Mouse (Mus musculus): Measurements from ENCODE around the gene Asic2. TPM values are rescaled to one million over a fixed set of nuclear protein-coding genes. Genes with fewer than 3 reads are reported as not detected.

Asic2 gene
- polyA plus RNA-seq, 1 experiment, result 0.08 TPM

DNA sequence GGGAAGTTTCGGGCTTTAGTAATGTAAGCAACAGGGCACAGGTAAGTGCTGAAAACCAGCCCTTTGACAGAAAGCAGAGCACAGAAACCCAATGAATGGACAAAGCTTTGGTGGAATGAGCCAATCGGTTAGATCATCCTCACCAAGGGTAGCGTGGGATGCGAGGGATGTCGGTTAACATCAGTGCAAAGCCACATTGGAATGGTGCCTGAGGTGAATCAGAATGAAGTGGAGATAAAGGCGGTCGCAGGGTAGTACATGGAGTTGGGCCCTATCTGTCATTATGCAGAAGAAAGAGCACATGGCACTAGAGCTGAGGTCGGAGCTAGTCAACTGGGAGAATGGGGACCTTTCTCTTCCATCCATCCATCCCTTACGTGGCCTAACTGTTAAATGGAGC is 383.8 kb downstream of the Asic2 start:
- Histone ChIP-seq H3K4me3 (ENCODE audit: control insufficient read depth, insufficient read depth, low read length) (no peak overlapping the region), H3K27me3 (ENCODE audit: control insufficient read depth, insufficient read depth, low read length) (no peaks in the 10 kb centered on the region), H3K36me3 (ENCODE audit: control insufficient read depth, insufficient read depth, low read length) (no peaks in the 10 kb centered on the region), H3K27ac (ENCODE audit: control insufficient read depth, insufficient read depth, low read length) (no peak overlapping the region), H3K4me1 (replicated peaks; ENCODE audit: control insufficient read depth, insufficient read depth, low read length) (no peaks in the 10 kb centered on the region)
- TF ChIP-seq CTCF (IDR thresholded peaks at IDR 0.05; ENCODE audit: borderline replicate concordance, control insufficient read depth, extremely low read depth, insufficient read depth, low read length, poor library complexity), result no peak
- no peak for TF ChIP-seq POLR2A (IDR thresholded peaks at IDR 0.05; ENCODE audit: control insufficient read depth, extremely low read depth, insufficient read depth, low read length, poor library complexity)
- WGBS, result 98% methylated on average over 9 of the region's 9 CpGs
- DNase-seq, result no peak

GRCm38 (mm10) chr11:81583195-81583594 is 385.1 kb downstream of the Asic2 start:
- Histone ChIP-seq H3K4me3 (ENCODE audit: control insufficient read depth, insufficient read depth, low read length) (no peak overlapping the region), H3K27ac (ENCODE audit: control insufficient read depth, insufficient read depth, low read length) (no peak overlapping the region), H3K27me3 (ENCODE audit: control insufficient read depth, insufficient read depth, low read length) (no peaks in the 10 kb centered on the region), H3K4me1 (replicated peaks; ENCODE audit: control insufficient read depth, insufficient read depth, low read length) (no peaks in the 10 kb centered on the region), H3K36me3 (ENCODE audit: control insufficient read depth, insufficient read depth, low read length) (no peaks in the 10 kb centered on the region)
- no peak for DNase-seq
- no peak for TF ChIP-seq CTCF (IDR thresholded peaks at IDR 0.05; ENCODE audit: borderline replicate concordance, control insufficient read depth, extremely low read depth, insufficient read depth, low read length, poor library complexity)
- TF ChIP-seq POLR2A (IDR thresholded peaks at IDR 0.05; ENCODE audit: control insufficient read depth, extremely low read depth, insufficient read depth, low read length, poor library complexity), result no peak
- WGBS, result 73% methylated on average over 7 of the region's 7 CpGs

- no peaks in the 10 kb centered on the region for H3K4me1 ChIP-seq (replicated peaks; ENCODE audit: control insufficient read depth, insufficient read depth, low read length)
- H3K27ac ChIP-seq (ENCODE audit: control insufficient read depth, insufficient read depth, low read length), result no peak overlapping the region
- TF ChIP-seq POLR2A (IDR thresholded peaks at IDR 0.05; ENCODE audit: control insufficient read depth, extremely low read depth, insufficient read depth, low read length, poor library complexity), result no peak
- TF ChIP-seq CTCF (IDR thresholded peaks at IDR 0.05; ENCODE audit: borderline replicate concordance, control insufficient read depth, extremely low read depth, insufficient read depth, low read length, poor library complexity), result no peak
- no peak overlapping the region for H3K4me3 ChIP-seq (ENCODE audit: control insufficient read depth, insufficient read depth, low read length)
- no peak for DNase-seq
- no peaks in the 10 kb centered on the region for H3K27me3 ChIP-seq (ENCODE audit: control insufficient read depth, insufficient read depth, low read length)
- 89% methylated on average over 5 of the region's 5 CpGs for WGBS
- no peaks in the 10 kb centered on the region for H3K36me3 ChIP-seq (ENCODE audit: control insufficient read depth, insufficient read depth, low read length)
These were observed 386.1 kb downstream of the Asic2 start for GRCm38 (mm10) chr11:81582161-81582560.

DNA sequence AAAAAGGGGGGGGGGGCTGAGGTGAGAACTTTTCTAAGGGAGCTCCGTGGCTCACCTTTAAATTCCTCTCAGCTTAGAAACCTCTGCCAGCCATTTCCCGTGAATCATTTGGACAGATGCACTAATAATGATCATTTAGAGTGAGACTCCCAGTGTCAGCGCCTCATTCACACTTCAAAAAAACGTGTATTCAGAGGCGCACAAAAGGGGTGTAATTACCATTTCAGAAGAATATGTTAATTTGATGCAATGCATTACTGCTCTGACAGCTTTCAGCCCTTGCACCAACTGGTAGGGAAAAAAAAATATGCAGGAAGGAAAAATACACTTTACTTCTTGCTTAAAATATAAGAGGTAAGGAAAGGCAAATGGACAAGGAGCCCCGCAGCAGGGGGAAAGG is 388.5 kb downstream of the Asic2 start:
- no peak for TF ChIP-seq CTCF (IDR thresholded peaks at IDR 0.05; ENCODE audit: borderline replicate concordance, control insufficient read depth, extremely low read depth, insufficient read depth, low read length, poor library complexity)
- no peak for TF ChIP-seq POLR2A (IDR thresholded peaks at IDR 0.05; ENCODE audit: control insufficient read depth, extremely low read depth, insufficient read depth, low read length, poor library complexity)
- 36% methylated on average over 6 of the region's 6 CpGs for WGBS

GRCm38 (mm10) chr11:81570406-81570805 is 397.9 kb downstream of the Asic2 start:
- TF ChIP-seq POLR2A (IDR thresholded peaks at IDR 0.05; ENCODE audit: control insufficient read depth, extremely low read depth, insufficient read depth, low read length, poor library complexity) (no peak), CTCF (IDR thresholded peaks at IDR 0.05; ENCODE audit: borderline replicate concordance, control insufficient read depth, extremely low read depth, insufficient read depth, low read length, poor library complexity) (no peak)
- WGBS, result 72% methylated on average over 3 of the region's 3 CpGs
- Histone ChIP-seq H3K27ac (ENCODE audit: control insufficient read depth, insufficient read depth, low read length) (no peak overlapping the region), H3K4me3 (ENCODE audit: control insufficient read depth, insufficient read depth, low read length) (no peak overlapping the region), H3K4me1 (replicated peaks; ENCODE audit: control insufficient read depth, insufficient read depth, low read length) (no peaks in the 10 kb centered on the region), H3K36me3 (ENCODE audit: control insufficient read depth, insufficient read depth, low read length) (no peaks in the 10 kb centered on the region), H3K27me3 (ENCODE audit: control insufficient read depth, insufficient read depth, low read length) (no peaks in the 10 kb centered on the region)
- DNase-seq, result no peak

More for the DNA sequence above, 388.5 kb downstream of the Asic2 start:
- Histone ChIP-seq H3K27ac (ENCODE audit: control insufficient read depth, insufficient read depth, low read length) (no peak overlapping the region), H3K4me3 (ENCODE audit: control insufficient read depth, insufficient read depth, low read length) (no peak overlapping the region), H3K27me3 (ENCODE audit: control insufficient read depth, insufficient read depth, low read length) (no peaks in the 10 kb centered on the region), H3K36me3 (ENCODE audit: control insufficient read depth, insufficient read depth, low read length) (no peaks in the 10 kb centered on the region), H3K4me1 (replicated peaks; ENCODE audit: control insufficient read depth, insufficient read depth, low read length) (no peaks in the 10 kb centered on the region)
- no peak for DNase-seq

DNA sequence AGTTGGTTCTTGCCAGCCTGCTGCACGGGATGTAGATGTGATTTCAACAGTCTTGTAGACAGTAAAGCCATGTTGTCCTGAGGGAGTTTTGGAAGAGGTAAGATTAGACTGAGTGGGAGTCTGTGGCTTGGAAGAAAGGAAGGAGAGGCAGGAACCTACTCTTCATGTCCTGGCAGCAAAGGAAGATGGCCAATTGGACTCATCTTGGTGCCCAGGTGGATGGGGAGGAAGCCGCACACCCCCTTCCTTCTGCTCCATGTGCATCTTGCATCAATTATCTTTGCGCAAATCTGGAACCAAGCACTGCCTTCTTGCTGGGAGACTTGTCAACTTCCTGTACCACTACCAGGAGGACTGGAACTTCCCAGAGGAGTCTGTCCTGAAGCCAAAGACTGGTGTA is 403.4 kb downstream of the Asic2 start:
- Histone ChIP-seq H3K4me3 (ENCODE audit: control insufficient read depth, insufficient read depth, low read length) (no peak overlapping the region), H3K27ac (ENCODE audit: control insufficient read depth, insufficient read depth, low read length) (no peak overlapping the region), H3K4me1 (replicated peaks; ENCODE audit: control insufficient read depth, insufficient read depth, low read length) (no peaks in the 10 kb centered on the region), H3K36me3 (ENCODE audit: control insufficient read depth, insufficient read depth, low read length) (no peaks in the 10 kb centered on the region), H3K27me3 (ENCODE audit: control insufficient read depth, insufficient read depth, low read length) (no peaks in the 10 kb centered on the region)
- WGBS, result 90% methylated on average over 3 of the region's 3 CpGs
- no peak for DNase-seq
- TF ChIP-seq POLR2A (IDR thresholded peaks at IDR 0.05; ENCODE audit: control insufficient read depth, extremely low read depth, insufficient read depth, low read length, poor library complexity) (no peak), CTCF (IDR thresholded peaks at IDR 0.05; ENCODE audit: borderline replicate concordance, control insufficient read depth, extremely low read depth, insufficient read depth, low read length, poor library complexity) (no peak)

DNA sequence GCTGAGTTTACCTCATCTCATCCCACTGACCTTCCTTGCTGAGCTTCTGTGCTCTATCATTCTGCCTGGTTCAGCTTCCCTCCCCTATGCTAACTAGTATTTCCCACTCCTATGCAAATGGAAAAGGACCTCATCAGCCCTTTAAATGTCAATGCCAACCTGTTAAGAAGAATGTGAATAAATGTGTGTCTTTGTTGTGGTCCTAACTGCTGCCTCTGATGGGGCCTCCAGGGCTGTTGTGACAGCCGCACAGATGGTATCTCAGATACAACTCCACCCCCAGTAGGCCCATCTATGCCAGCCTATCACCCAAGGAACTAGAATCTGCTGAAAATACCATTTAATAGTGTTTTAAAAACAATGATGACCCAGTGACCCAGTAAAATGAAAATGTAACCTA is 407.9 kb downstream of the Asic2 start:
- no peaks in the 10 kb centered on the region for H3K36me3 ChIP-seq (ENCODE audit: control insufficient read depth, insufficient read depth, low read length)
- no peak overlapping the region for H3K27ac ChIP-seq (ENCODE audit: control insufficient read depth, insufficient read depth, low read length)
- 85% methylated on average over 1 of the region's 1 CpGs for WGBS
- H3K27me3 ChIP-seq (ENCODE audit: control insufficient read depth, insufficient read depth, low read length), result no peaks in the 10 kb centered on the region
- H3K4me1 ChIP-seq (replicated peaks; ENCODE audit: control insufficient read depth, insufficient read depth, low read length), result no peaks in the 10 kb centered on the region
- DNase-seq, result no peak
- TF ChIP-seq CTCF (IDR thresholded peaks at IDR 0.05; ENCODE audit: borderline replicate concordance, control insufficient read depth, extremely low read depth, insufficient read depth, low read length, poor library complexity) (no peak), POLR2A (IDR thresholded peaks at IDR 0.05; ENCODE audit: control insufficient read depth, extremely low read depth, insufficient read depth, low read length, poor library complexity) (no peak)
- no peak overlapping the region for H3K4me3 ChIP-seq (ENCODE audit: control insufficient read depth, insufficient read depth, low read length)
